Mouse (Mus musculus): ENCODE data around the gene Olfr1132. TPM values are rescaled to one million over a fixed set of nuclear protein-coding genes. Genes with fewer than 3 reads are reported as not detected.

Gene Olfr1132
- polyA plus RNA-seq, 1 experiment from 2014 or later = not detected

Other genes with a start within 250 kb of the Olfr1132 start
- not detected in 2 replicates for gene Olfr1123, start 220.9 kb downstream of the Olfr1132 start, polyA plus RNA-seq (2014; fragmentation: Nextera tagmentation; extraction: Ambion mirVana)
- gene Olfr1124, start 207.3 kb downstream of the Olfr1132 start, polyA plus RNA-seq (2014; fragmentation: Nextera tagmentation; extraction: Ambion mirVana) = not detected in 2 replicates
- gene Olfr1126, start 183.6 kb downstream of the Olfr1132 start, polyA plus RNA-seq (2014; fragmentation: Nextera tagmentation; extraction: Ambion mirVana) = not detected in 2 replicates
- not detected in 2 replicates for gene Pramel7, start 140.4 kb downstream of the Olfr1132 start, polyA plus RNA-seq (2014; fragmentation: Nextera tagmentation; extraction: Ambion mirVana)
- gene Pramel6, start 131.0 kb downstream of the Olfr1132 start, polyA plus RNA-seq (2014; fragmentation: Nextera tagmentation; extraction: Ambion mirVana) = not detected in 2 replicates
- not detected in 2 replicates for gene Olfr153, start 105.7 kb downstream of the Olfr1132 start, polyA plus RNA-seq (2014; fragmentation: Nextera tagmentation; extraction: Ambion mirVana)
- not detected in 2 replicates for gene Olfr1128, start 92.0 kb downstream of the Olfr1132 start, polyA plus RNA-seq (2014; fragmentation: Nextera tagmentation; extraction: Ambion mirVana)
- not detected in 2 replicates for gene Olfr1129, start 63.6 kb downstream of the Olfr1132 start, polyA plus RNA-seq (2014; fragmentation: Nextera tagmentation; extraction: Ambion mirVana)
- not detected in 2 replicates for gene Olfr1130, start 31.3 kb downstream of the Olfr1132 start, polyA plus RNA-seq (2014; fragmentation: Nextera tagmentation; extraction: Ambion mirVana)
- not detected in 2 replicates for gene Olfr1131, start 10.4 kb downstream of the Olfr1132 start, polyA plus RNA-seq (2014; fragmentation: Nextera tagmentation; extraction: Ambion mirVana)
- not detected in 2 replicates for gene Olfr1133, start 9.8 kb upstream of the Olfr1132 start, polyA plus RNA-seq (2014; fragmentation: Nextera tagmentation; extraction: Ambion mirVana)
- not detected in 2 replicates for gene Olfr1134, start 20.9 kb upstream of the Olfr1132 start, polyA plus RNA-seq (2014; fragmentation: Nextera tagmentation; extraction: Ambion mirVana)
- not detected in 2 replicates for gene Olfr1135, start 36.1 kb upstream of the Olfr1132 start, polyA plus RNA-seq (2014; fragmentation: Nextera tagmentation; extraction: Ambion mirVana)
- gene Olfr1136, start 56.4 kb upstream of the Olfr1132 start, polyA plus RNA-seq (2014; fragmentation: Nextera tagmentation; extraction: Ambion mirVana) = not detected in 2 replicates
- not detected in 2 replicates for gene Olfr1137, start 75.6 kb upstream of the Olfr1132 start, polyA plus RNA-seq (2014; fragmentation: Nextera tagmentation; extraction: Ambion mirVana)
- gene Olfr1138, start 102.4 kb upstream of the Olfr1132 start, polyA plus RNA-seq (2014; fragmentation: Nextera tagmentation; extraction: Ambion mirVana) = not detected in 2 replicates
- not detected in 2 replicates for gene Olfr1140, start 106.2 kb upstream of the Olfr1132 start, polyA plus RNA-seq (2014; fragmentation: Nextera tagmentation; extraction: Ambion mirVana)
- not detected in 2 replicates for gene Olfr1141, start 116.5 kb upstream of the Olfr1132 start, polyA plus RNA-seq (2014; fragmentation: Nextera tagmentation; extraction: Ambion mirVana)
- gene Olfr152, start 141.9 kb upstream of the Olfr1132 start, polyA plus RNA-seq (2014; fragmentation: Nextera tagmentation; extraction: Ambion mirVana) = not detected in 2 replicates
- gene Olfr1143, start 163.1 kb upstream of the Olfr1132 start, polyA plus RNA-seq (2014; fragmentation: Nextera tagmentation; extraction: Ambion mirVana) = 0.17 TPM in 1 of 2 replicates, not detected in the other
- not detected in 2 replicates for gene Olfr1145, start 172.3 kb upstream of the Olfr1132 start, polyA plus RNA-seq (2014; fragmentation: Nextera tagmentation; extraction: Ambion mirVana)
- not detected in 2 replicates for gene Olfr1148, start 193.0 kb upstream of the Olfr1132 start, polyA plus RNA-seq (2014; fragmentation: Nextera tagmentation; extraction: Ambion mirVana)
- not detected in 2 replicates for gene Olfr1150-ps1, start 206.5 kb upstream of the Olfr1132 start, polyA plus RNA-seq (2014; fragmentation: Nextera tagmentation; extraction: Ambion mirVana)
- gene Olfr1151, start 218.3 kb upstream of the Olfr1132 start, polyA plus RNA-seq (2014; fragmentation: Nextera tagmentation; extraction: Ambion mirVana) = not detected in 2 replicates
- not detected in 2 replicates for gene Olfr1152, start 229.0 kb upstream of the Olfr1132 start, polyA plus RNA-seq (2014; fragmentation: Nextera tagmentation; extraction: Ambion mirVana)